Mouse (Mus musculus) testis, adult 2 months (tissue): ENCODE results near the gene Gfod1.

Source experiments
- CTCF ChIP-seq: fragments of 200-500 bp; IDR thresholded peaks from 2 replicates; pipeline ENCODE4 v1.5.1; 2012; ENCODE audit warnings: low read depth, mild to moderate bottlenecking, inconsistent platforms, low read length, moderate library complexity; ENCODE audit not compliant: control insufficient read depth, insufficient read depth, insufficient replicate concordance
- POLR2A ChIP-seq: fragments of 200-500 bp; IDR thresholded peaks from 2 replicates; pipeline ENCODE4 v1.6.1; 2012; ENCODE audit warnings: low read depth, mild to moderate bottlenecking, inconsistent platforms, low read length, moderate library complexity; ENCODE audit not compliant: control insufficient read depth

GRCm38 (mm10) chr13:43338001-43338400, 34.0 kb upstream of the Gfod1 start:
- no peak for TF ChIP-seq CTCF
- TF ChIP-seq POLR2A, result no peak
